Mouse (Mus musculus): ENCODE measurements around the gene Dusp9.

- TF ChIP-seq POLR2A (IDR thresholded peaks at IDR 0.05; ENCODE audit: low read depth, low read length) (no peak), CTCF (IDR thresholded peaks at IDR 0.05; ENCODE audit: extremely low read depth, insufficient read length, insufficient replicate concordance, low read depth, low read length) (no peak)
These were observed 34.4 kb downstream of the Dusp9 start for GRCm38 (mm10) chrX:73673619-73673967.
